Mouse (Mus musculus) heart, postnatal 4 days (tissue): ENCODE results near the gene Sfmbt2. TPM values are rescaled to one million over a fixed set of nuclear protein-coding genes. Genes with fewer than 3 reads are reported as not detected.

Experiments
- DNase-seq: peaks from one replicate; pipeline ENCODE4 v3.0.0; 2021
- total RNA-seq, 2 experiments: library from RNA; stranded (reverse); gene quantifications; 2 replicates each; pipeline ENCODE4 v1.2.3; 2021

The Sfmbt2 gene
- total RNA-seq, 2 experiments from 2014 or later = 1.4 to 1.6 TPM

DNA sequence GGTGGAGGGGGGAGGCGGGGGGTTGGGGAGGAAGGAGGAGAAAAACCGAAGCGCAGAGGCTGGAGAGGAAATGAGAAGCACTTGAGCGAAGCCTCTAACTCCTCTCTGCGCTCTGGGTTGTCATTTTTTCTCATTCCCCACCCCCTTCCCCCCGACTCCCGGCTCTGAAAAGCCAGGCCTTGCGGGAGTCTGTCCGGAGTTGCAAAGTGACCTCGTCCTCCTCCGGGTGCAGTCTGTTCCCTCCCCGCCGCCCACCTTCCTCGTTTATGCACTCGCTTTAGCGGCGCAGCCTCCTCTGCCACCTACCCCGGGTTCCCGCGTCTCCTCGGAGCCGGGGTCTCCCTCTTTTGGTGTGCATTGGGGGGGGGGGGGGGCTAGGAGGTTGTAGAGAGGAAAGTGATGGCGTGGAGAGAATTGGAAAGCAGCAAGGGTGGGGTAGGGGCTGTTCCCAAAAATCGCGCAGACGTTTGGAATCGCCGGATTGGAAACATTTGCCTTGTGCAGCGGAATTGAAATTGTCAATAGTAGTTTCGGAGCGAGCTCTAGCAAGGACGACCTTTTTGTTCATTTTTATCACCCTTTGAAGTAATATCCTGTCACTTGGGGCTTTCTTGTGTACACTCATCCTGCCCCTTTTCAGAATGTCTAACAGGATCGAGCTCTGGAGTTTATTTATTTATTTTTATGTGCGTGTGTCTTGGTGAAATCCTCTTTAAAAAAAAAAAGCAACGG lies 2.6 kb downstream of the Sfmbt2 start:
- peak; percentile 19 for DNase-seq

DNA sequence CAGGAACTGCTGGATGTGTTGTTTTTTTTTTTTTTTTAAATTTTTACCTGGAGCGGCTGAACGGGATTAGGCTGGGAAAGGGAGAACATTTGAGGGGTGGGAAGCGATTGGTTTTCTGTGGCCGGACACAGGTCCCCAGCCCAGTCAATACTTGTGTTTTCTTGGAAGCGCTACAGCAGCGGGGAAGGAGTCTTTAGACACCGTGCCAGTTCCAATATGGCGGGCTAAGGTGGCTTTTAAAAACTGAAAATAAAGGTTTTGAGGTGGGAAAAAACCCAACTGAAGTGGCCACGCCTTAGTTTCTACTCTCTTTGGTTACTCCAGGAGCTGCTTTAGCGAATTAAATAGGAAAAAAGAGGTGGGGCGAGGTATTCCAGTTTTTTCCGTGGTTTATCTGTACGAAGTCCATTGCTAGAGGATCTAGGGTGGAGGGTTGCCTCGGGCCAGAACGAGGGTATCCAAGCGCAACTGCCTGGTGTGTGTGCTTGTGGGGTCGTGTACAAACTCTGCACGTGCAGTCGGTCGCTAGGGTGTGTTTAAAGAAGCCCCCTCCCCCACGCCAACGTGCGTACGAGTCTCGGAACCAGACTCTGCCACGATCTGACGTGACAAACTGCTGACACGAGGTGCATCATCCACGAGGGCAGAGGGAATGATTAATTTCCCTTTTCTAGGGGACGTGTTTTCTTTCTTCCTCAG lies 3.3 kb downstream of the Sfmbt2 start:
- no peak for DNase-seq

DNA sequence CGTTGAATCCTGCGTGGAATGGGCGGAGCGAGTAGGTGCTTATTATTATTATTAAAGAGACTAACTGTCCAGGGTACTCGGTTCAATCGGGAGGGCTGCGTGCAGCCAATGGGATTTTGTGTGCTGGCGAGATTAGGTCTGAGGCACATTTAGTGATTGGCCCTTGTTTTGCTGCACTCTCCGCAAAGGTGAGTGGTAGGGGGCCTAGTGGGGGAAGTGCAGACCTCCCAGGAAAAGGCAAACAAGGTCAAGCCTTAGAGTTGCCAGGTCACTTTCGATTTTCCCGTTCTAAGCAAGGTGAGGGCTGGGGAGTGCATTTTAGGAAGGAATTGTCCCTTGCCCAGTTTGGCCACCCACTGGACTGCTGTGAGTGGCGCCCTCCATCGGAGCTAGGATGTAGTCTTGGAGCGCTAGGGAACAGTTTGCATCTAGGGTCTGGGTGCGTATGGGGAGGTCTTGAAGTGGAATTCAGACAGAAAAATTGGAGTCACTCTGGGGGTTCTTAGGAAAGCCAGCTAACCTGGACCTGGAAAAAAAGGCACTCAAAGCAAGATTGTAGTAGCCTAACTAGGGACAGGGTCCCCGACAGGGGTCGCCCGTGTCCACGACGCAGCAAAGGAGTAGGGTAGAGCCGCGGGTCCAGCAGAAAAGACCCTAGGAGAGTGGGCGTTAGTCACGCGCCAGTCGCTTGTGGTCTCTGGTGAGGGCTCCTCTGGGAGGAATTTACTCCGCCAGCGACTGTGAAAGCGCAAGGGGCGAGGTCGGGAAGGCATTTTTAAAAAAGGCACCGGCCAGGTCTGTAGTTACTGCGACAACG lies 4.1 kb downstream of the Sfmbt2 start:
- DNase-seq = peak; percentile 46

DNA sequence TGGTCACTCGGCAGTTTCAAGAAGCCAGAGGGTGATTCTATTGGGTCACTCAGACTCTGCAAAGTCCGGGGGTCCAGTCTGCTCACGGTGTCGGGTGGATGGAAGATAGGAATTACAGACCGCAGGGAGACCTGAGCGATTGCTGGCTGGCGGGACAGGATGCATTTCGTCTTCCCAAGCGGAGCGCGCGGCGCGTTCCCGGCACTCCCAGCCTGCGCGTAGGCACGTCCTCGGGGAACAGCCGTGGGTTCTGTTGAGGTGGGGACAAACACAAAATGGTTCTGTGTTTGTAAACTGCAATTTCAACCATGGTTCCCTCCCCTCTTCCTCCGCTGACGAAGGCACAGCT lies 4.7 kb downstream of the Sfmbt2 start:
- DNase-seq = peak; percentile 25

DNA sequence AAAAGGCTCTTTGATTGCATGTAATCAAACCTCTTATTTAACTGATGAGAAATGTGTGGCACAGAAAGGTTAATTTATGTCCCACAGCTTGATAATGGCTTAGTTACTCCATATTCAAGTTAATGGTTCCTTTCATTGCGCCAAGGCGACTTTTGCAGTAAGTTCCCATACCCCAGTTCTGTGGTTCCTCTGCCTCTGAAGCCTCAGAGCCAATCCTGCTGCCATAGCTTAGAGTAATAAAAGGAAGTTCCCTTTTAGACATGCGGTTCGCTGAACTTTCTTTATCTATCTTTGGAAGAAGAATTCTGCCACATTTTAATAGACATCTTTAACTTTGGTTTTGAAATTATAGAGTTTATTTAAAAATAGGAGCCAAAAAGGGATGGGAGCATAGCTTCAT lies 19.7 kb downstream of the Sfmbt2 start:
- DNase-seq = no peak

DNA sequence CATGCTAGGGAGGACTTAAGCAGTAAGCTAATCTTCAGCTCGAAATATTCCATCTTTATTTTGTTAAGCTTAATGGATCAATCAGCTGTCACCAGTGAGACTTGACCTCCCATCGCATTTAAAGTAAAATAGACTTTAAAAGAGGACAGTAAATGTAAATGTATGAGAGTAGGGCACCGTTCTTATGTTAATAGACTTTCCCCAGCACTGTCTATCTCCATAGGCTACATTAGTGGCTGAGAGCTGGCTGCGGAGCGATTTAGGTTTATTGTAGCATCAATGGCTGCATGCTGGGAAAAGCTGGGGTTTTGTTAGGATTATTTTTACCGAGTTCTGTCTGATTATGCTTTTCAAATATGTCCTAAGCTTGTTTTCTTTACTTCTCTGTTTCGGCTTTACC lies 20.5 kb downstream of the Sfmbt2 start:
- no peak for DNase-seq

DNA sequence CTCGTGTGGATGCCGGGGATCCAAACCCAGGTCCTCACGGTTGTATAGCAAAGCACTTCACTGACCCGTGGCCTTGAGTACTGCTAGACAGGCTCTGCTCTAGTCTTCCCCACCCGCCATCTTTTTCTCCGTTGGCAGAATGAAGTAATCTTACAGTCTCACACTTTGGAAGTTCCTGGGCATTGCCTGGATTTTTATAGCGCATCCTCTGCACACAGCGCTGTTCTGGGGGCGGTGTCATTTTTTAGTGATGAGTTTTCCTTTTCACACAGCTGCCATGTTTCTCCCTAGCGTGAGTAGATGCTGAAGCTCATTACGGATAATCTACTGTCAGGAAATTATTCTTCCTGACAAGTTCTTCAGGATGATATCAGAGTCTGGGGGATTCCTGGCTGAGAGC lies 24.8 kb downstream of the Sfmbt2 start:
- no peak for DNase-seq

DNA sequence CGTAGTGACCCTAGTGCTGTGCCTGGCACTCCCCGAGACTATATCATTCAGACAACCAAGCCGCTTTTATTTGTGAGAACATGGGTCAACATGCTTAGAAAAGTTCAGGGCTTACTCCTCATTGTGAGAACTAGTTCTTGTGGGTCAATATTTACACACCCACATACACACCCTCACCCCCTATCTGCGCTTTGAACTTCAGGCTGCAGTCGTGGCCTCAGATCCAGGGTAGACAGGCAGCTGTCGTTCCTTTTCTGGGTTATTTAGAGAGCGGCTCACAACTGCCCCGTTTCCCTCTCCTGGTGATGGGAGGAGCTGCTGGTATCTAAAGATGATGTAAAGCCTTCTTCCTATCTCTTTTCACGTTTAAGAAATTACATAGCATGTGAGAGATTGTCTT lies 27.5 kb downstream of the Sfmbt2 start:
- no peak for DNase-seq

DNA sequence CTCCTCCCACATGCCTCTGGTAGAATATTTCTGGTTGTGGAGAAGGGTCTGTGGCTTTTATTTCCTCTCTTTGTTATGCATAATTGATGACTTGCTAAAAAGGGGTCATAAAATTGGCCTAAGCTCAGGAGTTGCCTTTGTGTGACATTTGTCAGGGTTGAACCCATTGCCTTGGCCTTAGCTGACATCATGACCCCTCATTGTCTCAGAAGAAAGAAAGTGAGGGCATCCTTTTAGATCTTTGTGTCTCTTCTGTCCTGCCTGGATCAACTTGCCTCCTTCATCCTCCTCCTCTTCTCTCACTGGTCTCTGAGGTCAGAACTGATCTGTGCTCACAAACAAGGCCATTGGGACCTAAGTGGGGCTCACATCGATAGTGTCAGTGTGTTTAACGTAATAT lies 35.8 kb downstream of the Sfmbt2 start:
- DNase-seq = no peak

DNA sequence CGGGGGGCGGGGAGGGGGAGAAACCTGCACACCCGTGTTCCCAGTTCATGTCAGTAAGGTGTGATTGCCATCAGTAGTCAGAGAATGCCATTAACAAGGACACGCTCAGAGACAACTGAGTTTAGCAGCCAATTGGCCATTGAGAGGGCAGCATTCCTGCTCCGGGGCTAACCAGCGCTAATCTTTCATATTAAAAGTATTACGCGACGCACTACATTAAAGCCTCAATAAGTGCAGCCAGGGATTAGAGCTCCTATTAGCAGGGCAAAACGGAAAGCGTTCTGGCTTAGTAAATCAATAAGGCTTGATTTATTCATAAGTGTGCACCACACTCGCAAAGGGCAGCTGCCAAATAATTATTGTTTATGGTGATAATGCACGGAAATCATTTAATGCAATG lies 39.1 kb downstream of the Sfmbt2 start:
- DNase-seq = no peak

DNA sequence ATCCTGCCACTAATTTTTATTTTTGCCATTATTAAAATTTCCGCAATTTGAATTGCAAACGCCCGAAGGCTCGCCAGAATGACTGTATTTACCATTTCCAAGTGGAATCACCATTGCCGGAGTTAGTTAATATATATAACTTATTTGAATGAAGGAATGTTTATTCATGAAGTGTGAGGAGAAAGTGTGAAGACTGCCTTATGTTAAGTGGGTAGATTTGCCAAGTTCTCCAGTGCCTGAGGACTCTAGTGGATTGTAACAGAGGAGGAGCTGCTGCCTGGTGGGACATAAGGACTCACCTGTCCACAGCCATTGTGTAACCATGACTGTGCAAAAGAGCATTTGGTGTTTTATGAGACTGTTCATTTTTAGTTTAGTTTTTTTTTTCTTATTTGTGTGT lies 39.8 kb downstream of the Sfmbt2 start:
- no peak for DNase-seq

DNA sequence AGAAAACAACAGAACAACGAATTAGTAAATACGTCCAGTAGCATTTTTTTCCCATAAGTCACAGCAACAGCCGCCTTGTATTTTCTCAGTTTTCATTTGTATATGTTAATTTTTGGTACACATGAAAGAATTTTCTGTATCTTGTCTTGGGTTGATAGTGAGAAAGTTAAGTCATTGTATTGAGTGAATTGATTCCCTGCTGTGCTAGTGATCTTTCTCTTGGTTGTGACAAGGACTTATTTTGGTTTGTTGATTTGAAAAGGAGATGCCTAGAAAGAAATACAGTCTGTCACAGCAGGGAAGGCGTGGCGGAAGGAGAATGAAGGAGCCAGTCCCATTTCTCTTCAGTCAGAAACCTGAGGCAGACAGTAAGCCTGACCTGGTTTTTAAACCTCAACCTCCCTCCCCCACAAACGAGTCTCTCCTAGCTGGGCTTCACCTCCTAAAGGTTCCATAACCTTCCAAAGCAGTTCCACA lies 50.7 kb downstream of the Sfmbt2 start:
- DNase-seq = no peak

DNA sequence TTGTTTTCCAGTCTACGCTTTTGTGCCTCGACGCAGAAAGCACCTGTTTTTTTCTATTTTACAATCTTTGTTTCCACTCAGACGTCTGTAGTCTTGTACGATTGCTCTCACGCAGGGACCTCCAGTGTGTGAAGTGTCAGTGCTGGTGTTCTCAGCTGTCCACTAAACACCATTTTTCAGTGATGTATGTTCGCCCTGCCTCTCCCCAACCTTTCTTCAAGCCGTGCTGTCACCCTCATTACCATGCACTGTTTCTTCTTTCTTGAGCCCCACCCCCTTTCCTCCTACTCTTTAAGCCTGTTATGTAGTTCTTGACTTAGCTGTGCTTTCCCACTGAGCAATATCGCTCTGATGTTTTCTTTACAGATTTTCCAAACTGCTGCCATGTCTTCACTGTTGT lies 67.0 kb downstream of the Sfmbt2 start:
- no peak for DNase-seq

DNA sequence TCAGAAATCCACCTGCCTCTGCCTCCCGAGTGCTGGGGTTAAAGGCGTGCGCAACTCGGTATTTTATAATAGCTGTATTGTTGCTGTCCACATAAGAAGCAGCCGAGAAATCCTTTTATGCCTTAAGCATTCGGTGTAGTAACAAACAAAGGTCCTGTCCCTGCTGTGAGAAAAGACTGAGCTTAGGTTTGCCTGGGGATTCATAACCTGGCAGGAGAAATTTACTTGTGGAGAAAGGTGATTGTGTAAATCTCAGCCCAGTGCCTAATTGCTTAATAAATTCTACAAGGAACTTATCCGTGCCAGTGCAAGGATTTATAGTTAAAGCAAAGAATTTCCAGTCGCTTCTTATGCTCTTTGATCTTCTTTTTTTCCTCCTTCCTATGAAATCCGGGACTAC lies 71.5 kb downstream of the Sfmbt2 start:
- no peak for DNase-seq

DNA sequence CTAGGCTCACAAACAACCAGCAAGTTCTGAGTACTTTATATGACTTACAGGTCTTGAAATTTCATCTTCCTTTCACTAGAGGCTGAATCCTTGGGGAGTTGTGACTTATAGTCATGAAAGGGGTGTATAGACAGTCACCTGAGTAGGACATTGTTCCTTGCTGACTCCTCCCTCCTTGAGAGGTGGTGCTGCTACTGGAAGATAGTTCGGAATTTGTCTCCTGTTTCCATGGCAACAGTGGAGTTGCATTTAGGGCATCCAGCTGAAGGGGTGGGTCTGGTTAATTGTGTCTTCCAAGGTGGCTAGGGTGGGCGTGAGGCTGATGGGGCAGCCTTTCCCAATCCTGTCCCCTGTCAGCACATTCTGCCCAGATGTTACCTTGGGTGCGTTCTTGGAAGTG lies 83.3 kb downstream of the Sfmbt2 start:
- DNase-seq = no peak

DNA sequence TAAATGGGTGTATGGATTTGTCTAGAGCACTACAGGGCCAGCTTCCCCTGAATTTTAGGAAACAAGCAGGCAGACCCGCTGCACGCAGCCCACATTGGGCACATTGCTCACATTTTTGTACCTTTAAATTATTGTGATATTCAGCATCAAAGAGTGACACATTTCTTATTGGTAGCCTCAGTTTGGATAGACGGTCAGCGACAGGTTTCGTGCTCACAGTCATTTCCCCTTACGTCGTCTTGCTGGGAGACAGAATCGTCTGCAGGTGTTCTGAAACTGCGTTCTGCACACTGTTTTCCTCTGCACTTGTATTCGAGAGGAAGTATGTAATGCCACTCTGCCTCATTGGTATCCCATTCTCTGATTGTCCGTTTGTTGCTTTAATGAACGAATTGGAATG lies 88.0 kb downstream of the Sfmbt2 start:
- DNase-seq = no peak

DNA sequence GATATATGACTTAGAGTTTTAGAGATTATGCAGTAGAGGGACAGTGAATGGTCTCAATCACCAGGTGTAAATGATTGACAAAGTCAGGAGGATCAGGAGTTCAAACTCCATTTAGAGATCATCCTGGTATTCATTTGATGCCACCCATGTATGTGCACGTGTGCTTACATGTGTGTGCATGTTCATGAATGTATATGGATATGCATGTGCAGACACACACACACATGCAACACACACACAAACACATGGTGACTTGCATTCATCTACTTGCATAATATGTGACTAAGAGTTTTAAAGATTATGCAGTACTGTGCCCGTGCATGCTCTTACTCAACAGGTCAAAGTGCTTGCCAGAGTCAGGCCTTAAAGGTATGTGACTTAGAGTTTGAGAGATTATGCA lies 146.2 kb downstream of the Sfmbt2 start:
- no peak for DNase-seq

DNA sequence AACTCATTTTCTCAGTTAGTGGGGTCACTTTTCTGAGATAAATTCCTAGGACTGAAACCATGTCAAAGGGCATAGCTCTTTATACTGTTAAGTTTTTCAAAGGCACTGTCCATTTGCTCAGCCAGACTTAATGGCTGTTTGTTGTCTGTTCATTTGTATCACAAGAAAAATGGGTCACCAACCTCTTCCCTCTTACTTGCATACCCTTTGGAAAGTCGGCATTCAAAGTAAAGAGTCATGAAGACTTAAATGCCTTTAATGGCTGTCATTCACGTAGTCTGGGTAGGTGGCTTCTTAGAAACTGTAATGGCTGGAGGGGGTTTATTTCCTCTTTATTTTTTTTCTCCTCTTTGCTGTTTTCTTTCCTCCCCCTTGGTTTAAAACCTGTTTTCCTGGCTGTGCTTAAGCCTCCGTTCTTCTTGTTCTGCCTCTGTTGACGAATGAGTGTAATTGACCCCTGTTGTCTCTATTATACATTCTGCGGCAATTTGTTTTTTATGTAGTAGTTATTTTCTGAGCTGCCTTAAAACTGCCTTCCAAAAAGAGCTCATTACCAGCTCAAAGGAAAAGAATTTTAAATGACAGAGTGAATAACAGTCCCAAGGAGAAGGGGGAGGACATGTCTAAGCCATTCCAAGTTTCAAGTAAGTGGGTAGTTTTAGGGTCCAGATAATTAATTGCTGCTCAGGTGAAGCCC lies 151.6 kb downstream of the Sfmbt2 start:
- DNase-seq = no peak

DNA sequence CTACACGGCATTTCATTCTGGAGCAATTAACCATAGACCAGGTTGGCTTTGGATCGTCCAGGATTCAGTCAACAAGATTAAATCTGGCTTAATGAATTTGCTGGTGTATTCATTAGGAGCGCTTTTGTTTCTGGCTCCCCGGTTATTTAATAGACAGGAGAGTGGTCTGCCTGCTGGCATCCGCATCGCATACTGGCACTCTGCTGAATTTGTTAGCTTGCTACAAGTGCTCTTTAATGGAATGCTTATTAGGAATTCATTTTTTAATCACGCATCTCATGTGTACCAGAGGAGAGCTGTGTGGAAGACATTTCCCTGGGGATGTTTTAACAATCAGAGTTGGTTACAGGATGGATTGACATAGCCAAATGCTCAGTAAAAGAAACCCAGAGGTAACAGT lies 155.3 kb downstream of the Sfmbt2 start:
- DNase-seq = no peak

DNA sequence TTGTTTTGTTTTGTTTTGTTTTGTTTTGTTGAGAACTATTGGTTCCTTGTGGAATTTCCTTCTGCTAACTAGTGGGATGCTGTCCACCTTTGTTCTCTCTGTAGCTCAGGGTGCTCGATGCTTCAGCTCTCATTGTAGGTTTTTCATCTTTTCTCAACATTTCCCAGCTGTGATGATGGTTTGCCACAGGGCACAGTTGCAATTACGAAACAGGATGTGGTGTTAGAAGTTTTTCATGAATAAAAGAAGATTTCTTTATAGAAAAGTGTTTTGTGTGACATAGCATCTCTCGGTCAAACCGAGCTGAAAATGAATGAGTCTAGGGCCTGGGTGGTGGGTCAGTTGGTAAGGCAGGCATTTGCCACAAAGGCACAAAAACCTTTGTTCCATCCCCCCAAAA lies 171.5 kb downstream of the Sfmbt2 start:
- DNase-seq = no peak

DNA sequence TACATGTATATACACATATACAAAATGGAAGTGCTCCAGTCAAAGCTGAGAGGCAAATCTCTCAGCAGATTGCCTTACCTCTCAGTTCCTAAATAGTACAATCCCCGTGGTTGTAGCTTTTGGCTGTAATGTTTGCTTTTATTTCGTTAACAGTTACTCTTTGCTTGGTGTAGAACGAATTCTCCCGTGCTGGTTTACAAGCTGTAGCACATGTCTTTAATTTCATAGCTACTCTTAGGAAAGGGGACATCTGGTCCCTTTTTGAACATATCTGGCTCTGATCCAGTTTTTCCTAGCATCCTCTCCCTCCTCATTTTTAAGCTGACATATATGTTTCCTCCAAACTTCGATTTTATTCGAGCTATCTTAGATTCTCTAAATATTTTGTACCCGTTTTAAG lies 172.1 kb downstream of the Sfmbt2 start:
- no peak for DNase-seq

DNA sequence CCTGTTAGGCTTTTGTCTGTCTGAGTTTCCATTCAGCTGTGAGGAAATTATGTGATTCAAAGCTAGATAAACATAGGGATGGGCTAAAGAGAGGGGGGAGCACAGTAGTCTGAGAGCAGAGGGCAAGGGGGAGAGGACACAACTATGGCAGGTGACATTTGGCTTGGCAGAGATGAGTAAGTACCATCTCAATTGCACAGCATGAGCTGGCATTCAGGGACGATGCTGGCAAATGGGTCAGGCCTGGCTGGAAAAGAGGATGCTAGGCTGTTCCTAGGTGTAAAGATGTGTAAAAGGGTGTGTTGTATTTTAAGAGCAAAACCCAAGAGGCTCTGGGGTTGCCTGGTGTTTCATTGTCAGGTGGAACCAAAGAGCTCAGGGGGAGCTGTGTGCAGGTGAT lies 188.5 kb downstream of the Sfmbt2 start:
- no peak for DNase-seq

DNA sequence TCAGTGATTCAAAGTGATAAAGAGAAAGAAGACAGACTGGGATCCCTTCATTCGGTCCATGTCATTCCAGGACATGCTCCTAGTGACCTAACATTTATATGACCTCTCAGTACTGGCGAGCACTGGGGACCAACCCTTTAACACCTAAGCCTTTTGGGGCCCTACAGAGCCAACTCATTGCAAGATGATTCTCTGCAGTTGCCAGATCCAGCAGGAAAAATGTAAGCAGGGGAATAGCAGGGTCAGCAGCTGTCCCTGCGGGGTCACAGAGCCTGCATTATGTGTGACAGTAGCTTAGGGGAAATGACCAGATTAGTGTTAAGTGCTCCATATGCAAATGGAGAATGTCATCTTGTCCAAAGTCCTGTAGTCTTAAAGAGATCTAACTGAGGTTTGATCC lies 195.2 kb downstream of the Sfmbt2 start:
- no peak for DNase-seq
